Mouse (Mus musculus) frontal cortex, postnatal 25 days (tissue): Measurements from ENCODE around the gene Sar1b.

Experiments used
- DNase-seq, 2 experiments: peaks; one replicate each; pipeline ENCODE4 v3.0.0; 2022; ENCODE audit warnings: low spot score in 2 of 2

The Sar1b gene

DNA sequence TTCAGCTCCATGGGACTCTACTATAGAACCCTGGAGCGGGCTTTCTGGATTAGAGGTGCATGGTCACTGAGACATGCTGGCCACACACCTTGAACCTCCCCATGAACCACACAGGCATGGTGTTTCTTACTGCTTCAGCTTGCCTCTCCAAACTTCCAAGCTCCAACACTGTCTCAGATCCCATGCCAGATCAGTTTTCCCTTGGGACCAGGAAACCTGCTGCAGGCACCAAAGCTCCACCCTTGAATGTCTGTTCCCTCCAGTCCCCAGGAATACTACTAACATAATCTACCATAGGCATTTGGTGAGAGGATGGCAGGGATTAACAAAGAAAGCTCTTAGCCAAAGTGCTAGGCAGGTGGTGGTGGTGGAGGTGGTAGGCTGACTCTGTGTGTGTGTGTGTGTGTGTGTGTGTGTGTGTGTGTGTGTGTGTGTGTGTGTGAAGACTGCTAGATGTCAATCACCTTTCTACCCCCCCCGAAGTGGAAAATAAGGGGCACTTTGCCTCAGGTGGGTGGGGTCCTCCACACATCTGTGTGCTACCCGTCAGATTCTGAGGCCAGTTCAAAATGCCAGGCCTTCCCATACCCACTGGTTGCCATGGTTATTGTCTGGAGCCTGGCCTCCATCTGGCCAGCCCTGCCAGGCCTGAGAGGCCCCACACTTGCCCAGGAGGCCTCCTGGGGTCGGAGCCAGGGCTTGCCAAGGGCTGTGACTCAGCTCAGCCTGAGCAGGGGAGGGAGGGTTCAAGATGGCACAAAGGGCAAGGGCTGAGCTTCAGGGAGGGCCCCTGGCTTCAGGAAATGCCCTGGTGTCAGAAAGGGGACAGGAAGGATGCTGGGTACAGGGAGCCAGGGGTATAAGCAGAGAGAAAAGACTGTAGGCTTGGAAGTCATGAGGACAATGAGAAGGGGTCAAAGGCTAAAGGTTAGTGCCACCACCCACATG is 68.7 kb downstream of the Sar1b start:
- DNase-seq = no peak

DNA sequence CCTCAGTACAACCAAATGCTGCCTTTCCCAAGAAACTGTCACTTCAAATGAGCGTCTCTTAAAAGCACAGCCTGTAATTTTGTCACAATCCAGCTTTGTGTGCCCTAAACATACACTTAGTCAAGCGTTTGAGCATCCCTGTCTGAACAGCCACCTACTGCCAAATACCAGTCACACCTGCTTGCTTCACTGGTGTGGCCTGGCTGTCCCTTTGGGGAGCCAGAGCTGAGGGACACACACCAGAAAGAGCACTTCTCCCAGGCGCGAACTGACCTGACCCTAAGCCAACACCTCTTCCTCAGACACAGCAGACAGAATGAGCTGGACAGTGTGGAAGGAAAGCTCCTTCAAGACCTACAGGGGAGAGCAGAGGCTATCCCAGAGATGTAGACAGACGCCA is 69.5 kb downstream of the Sar1b start:
- no peak for DNase-seq

DNA sequence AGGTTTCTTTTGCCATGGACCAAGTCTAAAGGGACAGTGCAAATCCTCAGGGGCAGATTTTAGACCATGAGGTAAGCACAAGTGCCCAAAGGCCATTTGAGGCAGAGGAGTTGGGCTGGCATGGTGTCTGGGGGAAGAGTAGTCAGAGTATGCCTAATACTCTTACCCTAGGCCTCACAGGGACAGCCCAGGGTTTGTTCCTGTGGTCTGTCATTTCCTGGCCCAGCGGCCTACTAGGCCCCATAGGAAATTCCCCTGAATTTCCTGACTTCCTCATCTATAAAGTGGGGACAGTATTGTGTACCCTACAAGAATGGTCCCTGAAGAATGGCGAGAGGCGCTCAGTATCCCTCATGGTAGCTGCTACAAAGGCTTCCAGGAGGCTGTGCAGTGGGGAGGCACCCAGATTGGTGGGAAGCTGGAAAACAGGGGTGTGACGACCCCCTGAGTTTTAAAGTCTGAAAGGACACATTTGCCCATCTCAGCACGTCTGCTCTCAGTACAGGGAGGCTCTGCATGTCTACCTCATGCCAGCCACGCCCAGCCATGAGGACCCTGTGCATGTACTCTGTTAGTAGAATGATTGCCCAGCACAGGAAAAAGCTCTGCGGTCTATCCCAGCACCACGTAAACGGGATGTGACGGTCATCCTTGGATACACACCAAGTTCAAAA is 70.0 kb downstream of the Sar1b start:
- DNase-seq = no peak

DNA sequence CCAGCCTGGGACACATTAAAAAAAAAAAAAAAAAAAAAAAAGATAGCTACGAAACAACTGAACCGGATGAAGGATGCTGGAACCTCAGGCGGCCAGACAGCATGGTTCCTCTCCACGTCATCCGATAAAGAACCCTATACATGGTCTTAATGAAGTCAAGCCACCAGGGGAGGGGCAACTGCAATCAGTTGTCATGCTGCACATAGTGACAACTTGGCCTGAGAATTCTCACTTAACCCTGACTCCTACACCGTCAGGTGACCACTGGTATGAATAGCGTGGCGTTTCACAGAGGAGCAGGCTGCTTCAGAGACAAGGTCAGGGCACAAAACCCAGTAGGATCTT is 70.6 kb downstream of the Sar1b start:
- DNase-seq = no peak

DNA sequence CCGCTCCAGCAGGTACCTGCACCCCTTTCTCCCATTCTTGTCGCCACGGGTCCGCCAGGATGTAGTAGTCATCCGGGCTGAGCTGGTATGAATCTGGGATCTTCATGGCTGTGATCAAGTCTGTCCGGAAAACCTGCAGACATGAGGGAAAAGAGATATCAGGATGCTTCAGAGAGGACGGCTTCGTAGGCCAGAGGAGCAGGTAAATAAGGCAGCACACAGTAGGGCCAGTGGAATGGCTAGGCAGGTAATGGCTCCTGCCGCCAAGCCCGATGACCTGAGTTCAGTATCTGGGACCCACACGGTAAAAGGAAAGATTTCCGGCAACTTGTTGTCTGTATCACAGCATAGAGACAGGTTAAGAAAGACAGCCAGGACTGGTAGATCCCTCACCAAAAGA is 72.1 kb downstream of the Sar1b start:
- DNase-seq = no peak

DNA sequence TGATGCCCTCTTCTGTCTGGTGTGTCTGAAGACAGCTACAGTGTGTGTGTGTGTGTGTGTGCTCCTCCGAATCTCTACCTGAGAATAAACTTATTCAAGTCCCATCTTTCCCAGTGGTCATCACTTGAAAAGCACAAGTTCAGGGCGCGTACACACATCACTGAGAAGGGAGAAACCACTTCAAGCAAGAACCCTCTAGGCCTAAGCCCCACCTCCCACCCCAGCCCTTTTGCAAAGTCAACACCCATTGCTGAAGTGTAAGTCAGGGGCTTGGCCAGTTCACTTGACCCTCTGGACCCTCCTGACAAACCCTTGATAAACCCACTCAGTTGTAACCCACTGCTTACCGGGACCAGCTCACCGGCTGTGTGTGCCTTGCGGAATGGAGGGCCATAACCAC is 73.0 kb downstream of the Sar1b start:
- DNase-seq = no peak

DNA sequence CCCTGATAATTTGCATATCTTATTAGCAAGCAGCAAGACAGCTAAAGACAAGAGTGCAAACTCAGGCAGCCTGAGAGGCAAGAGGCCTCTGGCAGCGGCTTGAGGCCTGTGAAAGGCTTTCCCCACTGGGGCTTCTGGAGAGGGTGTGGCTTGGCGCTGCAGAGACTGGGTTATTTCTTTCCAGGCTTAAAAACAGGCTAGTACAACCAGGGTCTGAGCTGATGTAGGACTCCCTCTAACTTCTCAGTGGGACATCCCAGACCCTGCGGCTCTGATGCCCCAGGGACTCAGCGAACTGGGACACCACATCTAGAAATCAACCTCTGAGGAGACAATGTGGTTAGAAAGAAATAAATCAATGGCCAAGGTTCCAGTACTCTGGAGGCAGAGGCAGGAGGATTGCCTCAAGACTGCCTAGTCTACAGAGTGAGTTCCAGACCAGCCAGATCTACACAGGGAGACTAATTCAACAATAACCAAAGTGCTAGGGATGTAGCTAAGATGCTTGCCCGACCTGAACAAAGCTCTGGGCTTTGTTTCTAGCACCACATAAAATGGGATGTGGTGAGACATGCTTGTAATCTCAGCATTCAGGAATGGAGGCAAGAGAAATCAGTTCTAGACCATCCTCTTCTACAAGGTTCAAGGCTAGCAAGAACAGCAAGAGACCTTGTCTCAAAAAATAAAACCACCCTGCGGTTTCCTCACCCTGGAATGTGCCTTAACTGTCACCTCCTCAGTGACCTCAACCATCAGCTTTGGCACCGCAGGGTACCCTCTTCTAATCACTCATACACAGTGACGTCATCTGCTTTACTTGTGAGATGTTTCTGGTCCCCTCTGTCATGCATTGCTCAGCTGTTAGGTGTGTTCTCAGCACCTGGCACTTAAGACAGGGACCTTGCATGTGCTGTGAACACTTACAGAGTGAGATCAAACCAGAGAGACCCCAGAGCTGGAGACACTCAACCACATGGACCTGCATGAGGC is 74.0 kb downstream of the Sar1b start:
- DNase-seq = no peak

DNA sequence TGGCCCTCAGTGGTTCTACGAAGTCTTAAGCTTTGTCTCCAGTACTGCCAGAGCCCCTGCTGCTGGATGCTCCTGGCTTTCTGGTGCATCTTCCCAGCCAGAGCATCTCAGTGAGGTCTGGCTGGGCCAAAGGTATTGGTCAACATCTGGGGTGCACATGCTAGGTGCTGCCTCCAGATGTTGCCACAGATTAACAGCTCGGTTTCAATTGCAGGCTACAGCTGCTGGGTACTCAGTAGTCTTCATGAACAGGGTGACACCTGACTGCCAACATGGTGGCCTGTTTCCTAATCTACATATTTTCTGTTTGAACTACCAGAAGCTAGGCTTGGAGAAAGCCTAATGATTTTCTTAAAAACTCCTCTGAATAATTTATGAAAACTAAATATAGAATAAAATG is 75.6 kb downstream of the Sar1b start:
- no peak for DNase-seq

DNA sequence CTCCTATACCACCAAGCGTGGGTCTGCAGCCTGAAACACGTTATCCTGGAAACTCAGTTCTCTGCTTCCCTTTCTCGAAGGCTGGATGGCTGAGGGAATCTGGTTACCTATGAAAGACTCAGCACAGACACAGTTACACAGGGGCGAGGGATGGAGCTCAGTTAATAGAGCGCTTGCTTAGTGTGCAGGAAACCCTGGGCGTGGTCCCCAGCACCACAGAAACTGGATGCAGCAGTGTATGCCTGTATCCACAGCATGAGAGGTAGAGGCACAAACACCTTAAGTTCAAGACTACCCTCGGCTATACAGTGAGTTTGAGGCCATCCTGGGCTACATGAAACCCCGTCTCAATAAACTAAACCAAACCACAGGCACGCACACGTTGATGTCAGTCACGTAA is 76.5 kb downstream of the Sar1b start:
- no peak for DNase-seq

DNA sequence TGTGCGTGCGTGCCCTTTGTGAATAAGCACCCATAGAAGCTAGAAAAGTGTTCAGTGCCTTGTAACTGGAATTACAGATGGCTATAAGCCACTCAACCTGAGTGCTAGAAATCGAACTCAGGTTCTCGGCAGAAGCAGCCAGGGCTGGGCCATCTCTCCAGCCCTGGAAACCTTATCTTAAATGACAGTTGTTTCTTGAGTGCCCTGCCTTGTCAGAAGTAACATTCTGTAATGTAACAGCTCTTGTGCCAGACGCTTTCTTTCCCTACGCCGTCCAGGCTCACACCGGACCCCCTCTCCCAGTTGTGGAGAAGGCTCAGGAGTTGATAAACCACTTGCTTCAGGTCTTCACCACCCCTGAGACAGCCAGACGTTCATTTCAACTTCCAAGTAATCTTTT is 77.2 kb downstream of the Sar1b start:
- no peak for DNase-seq

DNA sequence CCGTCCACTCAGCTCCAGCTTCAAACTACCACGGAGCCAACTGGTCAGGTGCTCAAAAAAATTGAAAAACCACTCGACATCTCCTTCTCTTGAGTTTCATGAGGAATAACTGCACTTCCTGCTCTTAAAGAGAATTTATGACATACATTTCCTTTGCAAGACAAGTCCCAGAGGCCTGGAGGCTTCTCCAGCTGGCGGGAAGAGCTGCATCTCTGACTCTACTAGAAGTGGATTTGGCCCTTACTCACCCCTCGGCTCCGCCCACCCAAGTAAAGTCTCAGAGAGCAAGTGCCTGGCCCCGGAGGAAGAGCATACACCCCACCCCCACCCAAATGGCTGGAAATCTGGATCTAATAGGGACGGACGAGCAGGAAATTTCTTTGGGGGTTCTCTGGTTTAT is 77.7 kb downstream of the Sar1b start:
- no peak for DNase-seq
